Mouse (Mus musculus) thymus, postnatal 25 days (tissue): ENCODE measurements around the gene Hmgb1.

Experiments
- DNase-seq: peaks from one replicate; pipeline ENCODE4 v3.0.0; 2022

Gene Hmgb1

DNA sequence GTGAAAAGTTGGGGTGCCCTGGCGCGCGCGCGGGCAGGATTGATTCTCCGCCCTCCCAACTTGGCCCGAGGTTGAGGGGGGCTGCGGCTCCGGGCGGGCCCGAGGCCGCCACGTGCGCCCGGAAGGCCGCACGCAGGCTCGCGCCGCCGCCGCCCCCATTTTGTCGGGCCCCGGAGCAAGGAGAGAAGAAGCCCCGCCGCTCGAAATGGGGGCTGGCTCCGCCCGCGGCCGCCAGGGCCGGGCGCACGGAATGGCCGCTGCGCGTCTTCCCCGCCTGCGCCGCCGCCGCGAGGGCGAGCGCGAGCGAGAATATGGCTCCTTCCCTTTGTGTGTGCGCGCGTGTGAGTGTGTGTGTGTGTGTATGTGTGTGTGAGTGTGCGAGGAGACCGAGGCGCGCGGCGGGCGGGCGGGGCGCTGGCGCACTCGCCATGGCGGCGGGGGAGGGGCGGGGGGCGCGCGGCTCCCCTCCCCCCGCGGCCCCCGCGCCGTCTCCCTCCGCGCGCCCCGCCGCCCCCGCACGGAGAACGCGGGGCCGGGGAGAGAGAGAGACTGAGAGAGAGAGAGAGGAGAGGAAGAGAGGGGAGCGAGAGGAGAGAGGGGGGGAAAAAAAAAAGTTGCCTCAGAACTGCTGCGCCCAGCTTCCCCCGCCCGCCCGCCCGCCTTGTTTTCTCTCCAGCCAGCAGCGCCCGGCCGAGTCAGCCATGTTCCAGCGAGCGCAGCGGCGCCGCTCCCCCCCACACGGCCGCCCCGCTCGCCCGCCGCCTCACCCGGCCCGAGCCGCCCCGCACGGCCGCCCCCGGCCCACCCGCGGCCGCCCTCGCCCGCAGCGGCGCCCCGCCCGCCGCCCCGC lies 132.5 kb downstream of the Hmgb1 start:
- peak; percentile 84 for DNase-seq

DNA sequence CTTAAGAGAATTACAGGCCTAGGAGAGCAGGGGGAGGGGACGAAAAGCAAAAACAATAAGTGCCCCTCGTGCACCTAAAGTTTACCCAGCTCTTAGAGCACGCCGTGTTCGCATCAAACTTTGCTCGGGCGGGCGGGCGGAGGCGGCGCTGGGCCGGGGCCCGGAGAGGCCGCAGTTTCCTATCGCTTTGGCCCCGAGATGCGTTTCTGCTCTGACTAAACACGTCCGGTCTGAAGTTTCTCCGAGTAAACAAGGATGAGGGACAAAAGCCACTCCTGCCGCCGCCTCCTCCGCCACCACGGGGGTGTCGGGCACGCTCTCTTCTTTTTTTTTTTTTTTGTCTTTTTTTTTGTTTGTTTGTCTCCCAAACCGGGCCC lies 133.1 kb downstream of the Hmgb1 start:
- no peak for DNase-seq

DNA sequence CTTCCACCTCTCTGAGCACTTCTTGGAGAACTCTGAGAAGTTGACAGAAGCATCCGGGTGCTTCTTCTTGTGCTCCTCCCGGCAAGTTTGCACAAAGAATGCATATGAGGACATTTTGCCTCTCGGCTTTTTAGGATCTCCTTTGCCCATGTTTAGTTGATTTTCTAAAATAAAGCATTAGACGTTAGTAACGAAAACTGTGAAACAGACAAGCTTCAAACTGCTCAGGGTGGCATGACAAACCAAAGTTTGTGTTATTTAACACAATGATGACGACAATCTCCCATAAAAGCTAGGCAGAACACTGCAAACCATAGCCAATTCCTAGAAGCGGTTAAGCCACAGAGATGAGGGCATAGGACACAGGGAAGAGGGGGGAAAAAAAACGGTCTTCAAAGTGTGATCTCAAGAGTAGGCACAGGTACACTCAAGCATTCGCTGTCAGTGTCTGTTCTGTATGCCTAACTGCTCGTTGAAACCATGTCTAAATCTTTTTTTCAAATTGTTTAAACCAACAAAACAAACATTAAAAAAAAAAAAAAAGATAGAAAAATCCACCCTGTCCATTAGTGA lies 133.6 kb downstream of the Hmgb1 start:
- peak; percentile 35 for DNase-seq

DNA sequence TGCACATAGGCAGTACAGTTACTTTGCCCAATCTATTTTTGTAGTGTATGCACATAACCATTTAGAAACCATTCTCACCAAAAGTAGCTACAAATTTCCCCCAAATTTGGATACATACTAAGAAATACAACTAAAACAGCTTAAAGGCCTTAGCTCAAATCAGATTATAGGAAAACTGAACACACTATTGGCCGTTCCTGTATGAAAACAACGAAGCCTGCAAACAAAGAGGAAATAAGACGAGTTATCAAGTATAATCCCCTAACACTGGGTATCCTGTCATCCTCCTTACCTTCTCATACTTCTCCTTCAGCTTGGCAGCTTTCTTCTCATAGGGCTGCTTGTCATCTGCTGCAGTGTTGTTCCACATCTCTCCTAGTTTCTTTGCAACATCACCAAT lies 134.9 kb downstream of the Hmgb1 start:
- no peak for DNase-seq

DNA sequence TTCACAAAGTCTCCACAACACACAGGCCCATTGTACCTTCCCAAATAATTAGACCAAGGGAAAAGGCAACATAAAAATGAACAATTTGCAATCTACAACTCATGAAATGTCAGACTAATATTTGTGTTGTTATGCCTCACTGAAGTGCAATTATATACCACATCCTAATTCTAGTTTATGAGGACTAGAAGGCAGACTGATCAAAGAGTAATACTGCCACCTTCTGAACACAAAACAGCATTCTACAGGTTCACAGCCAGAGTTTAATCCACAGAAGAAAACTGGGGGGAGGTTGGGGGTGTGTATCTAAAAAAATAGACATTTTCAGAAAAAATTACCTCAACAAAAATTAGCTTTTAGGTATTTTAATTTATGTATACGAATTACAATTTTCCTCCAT lies 135.3 kb downstream of the Hmgb1 start:
- DNase-seq, result no peak

DNA sequence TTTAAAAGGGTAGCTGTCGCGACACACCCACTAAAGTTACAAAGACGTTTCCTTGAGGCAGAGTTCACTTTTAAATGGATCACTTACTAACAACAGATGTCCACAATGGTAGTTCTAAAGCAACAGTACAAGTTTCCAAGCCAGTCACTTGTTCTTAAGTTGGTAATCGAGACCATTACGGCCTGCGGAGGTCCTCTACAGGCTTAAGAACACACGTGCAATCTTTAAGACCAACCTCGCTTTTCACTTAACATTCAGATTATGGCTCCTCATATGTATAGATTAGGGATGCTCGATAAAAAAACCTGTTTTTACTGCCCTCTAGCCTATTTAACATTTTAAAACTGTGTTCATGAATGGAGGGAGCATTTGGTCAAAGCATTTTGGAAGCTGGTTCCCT lies 137.6 kb downstream of the Hmgb1 start:
- DNase-seq, result no peak

DNA sequence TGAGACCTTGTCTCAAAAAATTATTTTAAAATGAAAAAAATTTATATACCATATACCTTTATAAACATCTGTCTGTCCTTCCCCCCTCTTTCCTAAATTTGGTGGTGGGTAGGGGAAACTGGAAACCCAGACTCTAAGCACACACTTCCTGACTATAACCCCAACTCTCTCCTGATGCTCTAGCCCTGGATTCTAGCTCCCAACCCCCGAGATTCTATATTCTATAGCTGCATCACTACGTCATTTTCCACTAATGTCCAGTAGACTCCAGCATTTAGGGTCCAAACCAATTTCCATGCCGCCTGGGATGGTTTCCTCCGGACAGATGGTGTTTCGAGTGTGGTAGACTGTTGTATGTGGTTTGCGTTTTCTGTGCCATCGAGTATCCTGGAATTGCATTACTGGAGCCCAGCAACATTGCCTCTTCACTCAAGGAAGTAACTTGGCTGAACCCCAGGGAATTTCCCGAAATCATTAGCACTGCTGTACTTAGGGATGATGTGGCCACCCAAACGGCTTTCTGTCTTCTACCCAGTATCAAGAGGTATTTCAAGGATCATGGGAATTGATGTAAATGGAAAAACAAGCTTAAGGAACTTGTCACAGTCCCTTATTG lies 138.7 kb downstream of the Hmgb1 start:
- no peak for DNase-seq

DNA sequence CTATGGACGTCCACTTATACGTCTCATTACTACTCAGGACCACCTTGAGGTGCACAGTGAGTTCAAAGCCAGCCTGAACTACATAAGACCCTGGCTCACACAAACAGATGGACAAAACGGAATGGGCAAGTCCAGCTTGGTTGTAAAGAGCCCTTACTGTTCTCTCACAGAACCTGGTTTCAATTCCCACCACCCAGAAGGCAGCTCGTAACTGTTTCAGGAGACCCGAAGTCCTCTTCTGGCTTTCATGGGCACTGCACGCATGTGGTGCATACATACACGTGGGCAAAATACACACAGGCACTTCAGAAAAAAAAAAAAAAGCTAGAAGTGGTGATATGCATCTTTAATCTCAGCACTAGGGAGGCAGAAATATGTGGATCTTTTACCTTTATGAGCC lies 139.2 kb downstream of the Hmgb1 start:
- no peak for DNase-seq

DNA sequence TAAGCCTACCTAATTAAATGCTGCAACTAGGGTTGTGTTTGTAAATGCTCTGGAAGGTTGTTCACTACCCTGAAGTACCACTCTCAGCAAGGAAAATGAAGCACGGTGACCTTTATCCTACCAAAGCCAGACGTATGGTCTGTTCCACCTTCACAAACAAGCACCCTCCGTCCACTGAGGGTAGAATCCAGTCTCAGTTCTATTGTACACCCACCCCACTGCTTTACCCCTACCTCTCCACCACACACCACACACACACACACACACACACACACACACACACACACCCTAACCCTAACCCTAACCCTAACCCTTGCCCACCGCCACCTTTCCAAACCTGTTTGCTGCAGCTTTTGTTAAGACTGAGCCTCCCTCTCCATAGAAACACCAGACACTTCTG lies 140.2 kb downstream of the Hmgb1 start:
- no peak for DNase-seq

DNA sequence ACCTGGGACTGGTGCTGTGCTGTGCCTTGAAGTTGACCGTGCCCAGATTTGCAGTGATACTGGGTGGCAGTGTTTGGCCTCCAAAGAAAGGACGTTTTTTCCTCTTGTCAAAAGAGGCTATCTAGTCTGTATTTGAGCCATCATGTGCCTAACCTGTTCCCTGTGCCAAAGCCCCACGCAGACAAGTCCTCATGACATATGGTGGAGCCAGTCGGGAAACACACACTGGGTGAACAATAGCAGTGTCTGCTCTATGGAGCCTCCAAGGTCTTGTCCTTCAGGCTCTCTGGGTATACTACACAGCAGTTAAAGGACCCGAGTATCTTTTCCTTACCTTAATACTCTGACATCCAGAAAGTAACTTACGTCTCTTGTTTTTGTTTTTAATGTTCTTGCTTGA lies 141.0 kb downstream of the Hmgb1 start:
- no peak for DNase-seq

DNA sequence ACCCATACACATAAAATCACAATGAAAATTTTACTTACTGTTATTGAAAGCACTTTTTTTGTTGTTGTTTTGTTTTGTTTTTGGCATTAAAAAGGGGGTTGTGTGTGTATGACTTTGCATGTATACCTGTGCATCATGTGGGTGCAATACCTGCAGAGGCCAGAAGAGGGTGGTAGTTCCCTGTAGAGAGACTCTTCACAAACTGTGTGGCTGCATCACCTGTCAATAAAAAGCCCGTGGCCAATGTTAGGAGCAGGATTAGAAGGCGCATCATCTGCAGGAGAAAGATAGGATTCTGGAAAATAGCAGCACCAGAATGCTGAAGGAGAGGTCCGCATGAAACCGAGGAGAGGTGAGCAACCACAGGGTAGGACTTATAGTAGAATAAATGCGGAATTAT lies 144.5 kb downstream of the Hmgb1 start:
- peak; percentile 59 for DNase-seq

DNA sequence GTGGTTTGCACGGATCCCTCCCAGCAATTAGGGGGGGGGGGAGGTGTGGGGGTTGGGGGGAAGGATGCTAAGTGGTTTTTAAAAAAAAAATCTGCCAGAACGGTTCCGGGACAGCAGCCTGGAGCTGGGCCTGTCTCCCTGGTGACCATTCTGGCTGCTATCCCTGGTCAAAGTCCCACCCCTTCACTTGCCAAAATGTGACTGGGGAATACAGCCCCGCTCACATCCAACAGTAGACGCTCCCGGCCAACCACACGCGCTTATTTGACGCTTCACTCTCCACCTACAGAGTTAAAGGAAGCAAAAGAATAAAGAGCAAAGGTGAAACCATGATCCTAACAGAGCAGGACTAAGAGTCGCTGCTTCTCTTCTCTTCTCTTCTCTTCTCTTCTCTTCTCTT lies 146.6 kb downstream of the Hmgb1 start:
- DNase-seq, result no peak

DNA sequence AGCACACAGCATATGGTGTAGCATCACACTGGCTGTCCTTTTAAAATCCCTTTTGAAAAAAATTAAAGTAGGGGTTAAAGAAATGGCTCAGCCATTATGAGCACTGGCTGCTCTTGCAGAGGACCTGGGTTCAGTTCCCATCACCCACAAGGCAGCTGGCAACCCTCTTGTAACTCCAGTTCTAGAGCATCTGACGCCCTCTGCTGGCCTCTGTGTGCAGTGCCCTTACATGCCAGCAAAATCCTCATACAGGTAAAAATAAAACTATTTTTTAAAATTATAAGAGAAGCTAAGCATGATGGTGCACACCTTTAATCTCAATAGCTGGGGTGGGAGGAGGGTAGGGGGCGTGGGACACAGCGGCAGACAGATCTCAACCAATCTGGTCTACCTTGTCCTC lies 147.4 kb downstream of the Hmgb1 start:
- no peak for DNase-seq

DNA sequence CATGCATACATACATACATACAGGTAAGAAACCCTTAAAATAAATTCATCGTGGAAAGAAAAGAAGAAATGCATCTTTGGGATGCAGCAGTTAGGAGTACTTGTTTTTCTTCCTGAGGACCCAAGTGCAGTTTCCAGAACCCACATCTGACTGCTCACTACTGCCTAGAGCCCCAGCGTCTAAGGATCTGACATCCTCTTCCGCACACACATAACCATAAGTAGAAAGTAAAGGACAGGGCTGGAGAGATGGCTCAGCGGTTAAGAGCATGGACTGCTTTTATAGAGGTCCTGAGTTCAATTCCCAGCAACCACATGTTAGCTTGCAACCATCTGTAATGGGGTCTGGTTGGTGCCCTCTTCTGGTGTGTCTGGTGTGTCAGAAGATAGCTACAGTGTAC lies 151.9 kb downstream of the Hmgb1 start:
- no peak for DNase-seq

DNA sequence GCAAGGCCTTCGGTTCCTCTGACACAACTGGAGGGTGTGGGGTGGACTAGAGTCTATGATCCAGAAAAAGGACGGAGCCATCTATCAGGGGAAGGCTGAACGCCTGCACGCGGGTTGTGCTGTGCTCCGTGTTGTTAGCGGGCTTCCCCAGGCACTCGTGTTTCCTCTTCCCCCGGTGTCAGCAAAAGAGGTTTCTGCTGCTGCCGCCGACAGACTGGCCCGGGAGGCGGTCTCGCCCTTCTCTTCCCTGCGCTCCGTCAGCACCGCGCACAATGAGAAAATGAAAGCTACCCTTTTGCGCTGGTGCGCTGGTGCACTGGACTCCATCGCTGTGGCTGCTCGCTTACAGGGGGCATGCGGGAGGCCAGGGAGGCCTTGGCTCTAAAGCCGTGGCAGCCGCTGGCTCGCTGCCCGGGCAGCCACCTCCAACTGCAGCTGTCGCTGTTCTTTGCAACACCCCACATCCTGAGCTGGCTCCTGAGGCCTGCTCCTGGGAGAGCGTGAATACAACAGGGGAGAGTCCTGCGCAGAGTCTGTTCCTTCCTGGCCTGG lies 153.0 kb downstream of the Hmgb1 start:
- DNase-seq, result peak; percentile 83

DNA sequence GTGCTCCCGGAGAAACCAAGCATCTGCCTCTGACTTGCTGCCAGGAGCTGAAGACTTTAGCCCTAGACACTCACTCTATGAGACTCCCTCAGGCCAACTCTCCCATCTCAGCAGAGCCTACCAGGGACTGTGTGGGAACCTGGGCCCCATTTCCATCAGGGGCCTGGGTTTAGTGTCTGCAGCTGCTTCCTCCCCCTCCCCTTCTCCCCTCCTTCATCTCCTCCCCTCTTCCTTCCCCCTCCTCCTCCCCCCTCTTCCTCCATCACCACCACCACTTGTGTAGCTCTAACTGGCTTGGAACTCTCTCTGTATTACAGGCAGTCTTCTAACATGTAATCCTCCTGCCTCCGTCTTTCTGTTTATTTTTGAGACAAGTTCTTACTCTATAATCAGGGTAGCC lies 154.2 kb downstream of the Hmgb1 start:
- DNase-seq, result peak; percentile 70

DNA sequence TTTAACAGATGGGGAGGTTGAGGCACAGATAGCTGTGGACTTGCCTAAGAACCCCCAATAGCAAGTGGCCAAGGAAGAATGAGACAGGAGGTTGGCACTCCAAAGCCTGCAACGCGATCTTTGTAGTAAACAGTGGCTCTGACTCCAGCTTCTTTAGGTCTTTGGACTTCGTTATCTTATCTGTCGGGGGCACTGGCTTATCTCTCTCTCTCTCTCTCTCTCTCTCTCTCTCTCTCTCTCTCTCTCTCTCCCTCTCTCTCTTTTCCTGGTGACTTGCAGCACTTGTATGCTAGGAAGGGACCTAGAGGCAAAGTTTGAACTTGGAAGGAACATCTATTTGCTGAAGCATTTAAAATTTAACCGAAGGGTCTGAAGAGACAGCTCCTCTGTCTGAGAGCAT lies 155.9 kb downstream of the Hmgb1 start:
- DNase-seq, result no peak

DNA sequence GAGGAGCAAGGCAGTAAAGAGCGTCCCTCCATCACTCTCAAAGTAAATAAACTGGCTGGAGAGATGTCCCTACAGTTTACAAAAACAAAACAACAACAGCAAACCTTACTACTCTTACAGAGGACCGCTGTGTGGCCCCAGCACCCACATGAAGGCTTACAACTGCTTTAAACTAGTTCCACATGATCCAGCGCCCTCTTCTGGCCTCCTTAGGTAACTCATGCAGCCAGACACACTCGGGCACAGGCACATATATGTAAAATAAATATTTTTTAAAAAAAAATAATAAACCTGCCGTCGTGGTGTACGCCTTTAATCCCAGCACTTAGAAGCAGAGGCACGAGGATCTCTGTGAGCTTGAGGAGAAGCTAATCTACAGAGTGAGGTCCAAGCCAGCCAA lies 156.9 kb downstream of the Hmgb1 start:
- no peak for DNase-seq

DNA sequence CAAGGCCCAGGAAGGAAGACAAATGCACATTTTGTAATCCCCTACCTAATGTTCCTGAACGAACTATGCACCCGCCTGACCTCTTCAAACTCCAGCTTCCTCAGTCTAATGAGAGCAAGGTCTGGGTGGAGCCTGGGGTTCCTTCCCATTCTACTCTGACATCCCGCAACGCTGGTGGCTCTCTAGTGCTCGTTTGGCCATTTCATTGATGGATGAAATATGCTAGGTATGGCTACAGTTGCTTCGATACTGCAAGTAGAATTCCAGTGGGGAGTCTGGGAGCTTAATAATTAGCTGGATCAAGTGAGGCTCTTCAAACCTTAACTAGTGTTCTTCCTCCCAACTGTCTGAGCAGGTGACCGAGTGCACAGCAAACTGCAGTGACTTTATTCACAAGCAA lies 163.2 kb downstream of the Hmgb1 start:
- no peak for DNase-seq

DNA sequence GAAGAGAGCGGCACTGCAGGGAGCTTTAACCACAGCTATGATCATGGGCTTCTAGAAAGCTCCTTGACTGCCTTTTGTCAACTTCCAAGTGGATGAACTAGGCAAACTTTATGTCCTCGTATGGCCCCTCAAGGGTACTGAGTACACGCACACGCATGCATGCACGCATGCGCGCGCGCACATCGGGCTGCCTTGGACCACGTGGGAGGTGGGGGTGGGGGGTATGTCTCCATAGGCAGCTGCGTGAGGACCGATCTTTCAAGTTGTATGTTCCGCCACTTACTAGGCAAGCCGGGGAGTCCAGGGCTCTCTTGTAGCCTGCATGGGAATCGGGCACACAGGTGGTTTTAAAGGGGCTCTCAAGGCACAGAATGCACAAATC lies 163.6 kb downstream of the Hmgb1 start:
- DNase-seq, result no peak

DNA sequence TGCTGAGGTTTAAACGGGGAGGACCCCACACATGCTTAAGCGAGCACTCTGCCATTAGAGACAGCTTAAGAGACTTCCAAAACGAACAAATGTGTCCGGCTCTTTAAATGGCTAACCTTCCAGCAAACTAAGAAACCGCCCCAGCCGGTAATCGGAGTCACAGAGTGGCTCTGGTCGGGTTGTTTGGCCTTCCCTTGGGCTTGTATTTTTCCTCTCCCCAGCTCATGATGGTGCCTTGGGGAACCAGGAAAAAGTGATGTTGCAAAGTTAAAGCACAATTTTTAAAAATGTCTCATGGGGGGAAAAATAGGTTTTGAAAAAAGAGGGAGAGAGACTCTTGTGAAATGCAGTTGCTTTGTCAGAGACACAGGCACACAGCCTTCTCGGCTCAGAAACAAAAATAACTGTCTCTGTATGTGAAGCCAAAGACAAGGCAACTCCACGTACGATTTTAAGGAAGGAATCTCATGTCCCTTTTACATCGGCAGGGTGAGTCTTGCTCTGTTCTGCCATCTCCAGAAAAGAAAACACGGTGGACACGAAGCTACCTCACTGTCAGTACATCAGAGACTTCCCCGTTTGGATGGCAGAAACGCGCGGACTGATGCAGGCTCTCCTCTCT lies 164.1 kb downstream of the Hmgb1 start:
- peak; percentile 32 for DNase-seq

DNA sequence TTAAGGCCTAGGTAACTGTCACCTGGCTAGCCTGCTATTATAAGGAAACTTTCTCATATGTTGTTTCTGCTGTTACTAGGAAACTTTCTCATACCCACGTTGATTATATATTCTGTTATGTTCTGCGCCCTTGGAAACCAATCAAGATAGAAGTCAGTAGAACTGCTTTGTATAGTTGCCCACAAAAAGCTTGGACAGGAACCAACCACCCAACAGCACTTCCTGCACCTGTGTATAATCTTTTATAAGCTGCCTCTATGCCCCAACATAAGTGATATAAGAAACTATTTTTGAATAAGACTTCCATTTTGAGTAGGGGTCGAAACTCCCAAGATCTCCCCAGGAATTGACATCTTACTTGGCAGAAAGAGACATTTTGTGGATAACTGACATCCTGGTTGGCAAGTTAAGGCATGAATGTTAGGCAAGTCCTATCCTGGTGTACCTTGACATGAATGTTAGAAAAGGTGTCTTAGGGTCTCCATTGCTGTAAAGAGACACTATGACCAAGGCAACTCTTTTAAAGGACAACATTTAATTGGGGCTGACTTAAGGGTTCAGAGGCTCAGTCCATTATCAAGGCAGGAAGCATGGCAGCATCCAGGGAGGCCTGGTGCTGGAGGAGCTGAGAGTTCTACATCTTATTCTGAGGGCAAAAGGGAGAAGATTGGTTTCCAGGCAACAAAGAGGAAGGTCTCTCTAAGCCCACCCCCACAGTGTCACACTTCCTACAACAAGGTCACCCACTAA lies 166.4 kb downstream of the Hmgb1 start:
- no peak for DNase-seq

DNA sequence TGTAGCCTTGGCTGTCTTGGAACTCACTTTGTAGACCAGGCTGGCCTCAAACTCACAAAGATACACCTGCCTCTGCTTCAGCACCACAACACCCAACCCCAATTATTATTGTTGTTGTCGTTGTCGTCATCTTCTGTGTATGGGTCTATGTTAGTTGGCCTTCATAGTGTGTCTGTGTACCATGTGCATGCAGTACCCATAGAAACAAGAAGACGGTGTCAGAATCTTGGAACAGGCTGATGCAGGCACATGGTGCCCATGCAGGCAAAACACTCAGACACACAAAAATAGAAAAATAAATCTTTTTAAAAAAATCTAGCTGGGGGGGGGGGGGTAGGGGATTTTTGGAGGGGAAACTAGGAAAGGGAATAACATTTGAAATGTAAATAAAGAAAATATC lies 167.1 kb downstream of the Hmgb1 start:
- DNase-seq, result no peak
